Mouse (Mus musculus) brain, embryonic 14.5 days (tissue): ENCODE results near the gene Ttyh1.

ENCODE experiments used
- CTCF ChIP-seq: fragments of 200-500 bp; IDR thresholded peaks from 2 replicates; pipeline ENCODE4 v1.5.1; 2012; ENCODE audit warnings: inconsistent platforms, mild to moderate bottlenecking, moderate library complexity, borderline replicate concordance; ENCODE audit not compliant: insufficient read depth, insufficient read length; ENCODE audit errors: extremely low read depth
- POLR2A ChIP-seq: fragments of 200-500 bp; IDR thresholded peaks from 2 replicates; pipeline ENCODE4 v1.6.1; 2012; ENCODE audit warnings: mild to moderate bottlenecking, inconsistent platforms, borderline replicate concordance; ENCODE audit not compliant: poor library complexity, insufficient read depth, insufficient read length, severe bottlenecking; ENCODE audit errors: extremely low read depth

GRCm38 (mm10) chr7:4111766-4112165, 7.4 kb upstream of the Ttyh1 start:
- TF ChIP-seq CTCF (no peak), POLR2A (no peak)
